8 mouse cellular contexts compared by ENCODE assay signal in the genomic region with DNA sequence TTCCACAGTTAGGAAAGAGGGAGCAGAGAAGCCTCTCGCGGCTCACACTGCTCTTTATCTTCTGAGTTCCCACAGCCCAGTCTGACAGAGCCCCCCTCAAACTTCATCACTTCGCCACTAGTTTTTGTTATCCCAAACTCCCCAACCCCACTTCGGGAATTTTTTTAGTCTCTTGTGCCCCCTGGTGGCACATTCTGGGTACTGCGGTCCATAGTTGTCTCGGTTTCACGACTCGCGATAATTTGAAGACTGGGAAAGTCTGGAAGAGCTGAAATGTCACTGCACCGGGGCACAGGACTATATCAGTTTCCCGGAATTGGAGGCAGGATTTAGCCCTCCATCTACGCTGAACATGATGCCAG. TPM values are rescaled to one million over a fixed set of nuclear protein-coding genes. Genes with fewer than 3 reads are reported as not detected.
DNase-seq lines count a peak whose midpoint lies in the region; ATAC-seq and TF ChIP-seq lines count a peak whose summit lies in the region.

No protein-coding gene starts in this region.

- peak; percentile 91 for TF ChIP-seq CTCF in hindbrain, postnatal 0 days (IDR thresholded peaks at IDR 0.05; ENCODE audit: low read depth)

- no peak overlapping the region for H3K27ac ChIP-seq in hindbrain, postnatal 0 days
- no peak overlapping the region for H3K27ac ChIP-seq in stomach, embryonic 15.5 days

- H3K27me3 ChIP-seq in hindbrain, postnatal 0 days (ENCODE audit: insufficient read depth, low read length): no peaks in the 10 kb centered on the region
- no peaks in the 10 kb centered on the region for H3K27me3 ChIP-seq in stomach, embryonic 15.5 days (replicated peaks)

- H3K9me3 ChIP-seq in hindbrain, postnatal 0 days (ENCODE audit: low read length): no peaks in the 10 kb centered on the region
- H3K9me3 ChIP-seq in stomach, embryonic 15.5 days: no peaks in the 10 kb centered on the region

- H3K4me1 ChIP-seq in hindbrain, postnatal 0 days (ENCODE audit: insufficient read depth, low read length): no peaks in the 10 kb centered on the region
- H3K4me1 ChIP-seq in stomach, embryonic 15.5 days: peaks cover 12% of the 10 kb centered on the region; the same call in 1 of the 2 replicates

- H3K4me3 ChIP-seq in hindbrain, postnatal 0 days (ENCODE audit: low read length): no peak overlapping the region
- no peak overlapping the region for H3K4me3 ChIP-seq in stomach, embryonic 15.5 days (replicated peaks)

- DNase-seq in left cerebral cortex, adult 18-20 months (ENCODE audit: low spot score in 2 of 2): peak; percentile 75 to 76
- DNase-seq in left cerebral cortex, adult 11 months (ENCODE audit: low spot score): no peak
- peak; percentile 58 for DNase-seq in cerebellum, adult 9-11 months
- DNase-seq in gastrocnemius, adult 18-20 months (ENCODE audit: low spot score): peak; percentile 80
- peak; percentile 87 for DNase-seq in hindbrain, postnatal 0 days (ENCODE audit: low spot score)
- DNase-seq in left cerebral cortex, postnatal 36 days (ENCODE audit: low spot score in 2 of 2): peak; percentile 64 to 82
- peak; percentile 90 for DNase-seq in mesoderm, embryonic 11.5 days (ENCODE audit: low read depth, low spot score)

- peak overlapping the region; percentile 11; the same call in 1 of the 2 replicates for H3K4me2 ChIP-seq in hindbrain, postnatal 0 days (ENCODE audit: low read depth, low read length)
- H3K4me2 ChIP-seq in stomach, embryonic 15.5 days: peak overlapping the region; percentile 37

- no peaks in the 10 kb centered on the region for H3K36me3 ChIP-seq in hindbrain, postnatal 0 days (ENCODE audit: insufficient read depth, low read length)
- H3K36me3 ChIP-seq in stomach, embryonic 15.5 days: no peaks in the 10 kb centered on the region

- no peak overlapping the region for H3K9ac ChIP-seq in hindbrain, postnatal 0 days (replicated peaks; ENCODE audit: low read length)
- no peak overlapping the region for H3K9ac ChIP-seq in stomach, embryonic 15.5 days

- WGBS in hindbrain, postnatal 0 days: under 1% methylated on average over 12 of the region's 12 CpGs
- WGBS in stomach, embryonic 15.5 days: 1% methylated on average over 12 of the region's 12 CpGs

- ATAC-seq in hindbrain, postnatal 0 days: peak; percentile 78
- ATAC-seq in stomach, embryonic 15.5 days (ENCODE audit: insufficient read depth, low FRiP score, low read depth): no peak

- intact Hi-C loops in left cerebral cortex, postnatal 36 days (cut with DNase I): loop anchor here (1.0 to 2.0 kb wide), 2 partner anchors 37 to 106 kb away; no protein-coding TSS in a partner anchor

RNA-seq across cellular contexts. Expression of a gene that starts 7.3 kb away (rescaled TPM):
- total RNA-seq in left cerebral cortex, adult 18-20 months (2021): 10 to 100 TPM; 45.8 to 49.7 TPM
- 10 to 100 TPM; 14.3 to 17.9 TPM for total RNA-seq in gastrocnemius, adult 18-20 months (2021)
- 35.1 and 43.2 TPM in 2 replicates for total RNA-seq in hindbrain, postnatal 0 days (2014; rRNA removed)
- polyA plus RNA-seq in hindbrain, postnatal 0 days (2015; fragmentation: Nextera tagmentation; extraction: Ambion mirVana): 5.8 and 6.2 TPM in 2 replicates
- 10 to 100 TPM; 41.5 to 58.4 TPM for total RNA-seq in left cerebral cortex, postnatal 36 days (2021)
- 21.9 and 22.5 TPM in 2 replicates for polyA plus RNA-seq in stomach, embryonic 15.5 days (2015; fragmentation: Nextera tagmentation; extraction: Ambion mirVana)

RNA-seq across cellular contexts. Expression of a gene that starts 13.5 kb away (rescaled TPM):
- total RNA-seq in left cerebral cortex, adult 18-20 months (2021): 100 to 1,000 TPM; 267 to 278 TPM
- total RNA-seq in gastrocnemius, adult 18-20 months (2021): under 1 TPM; 0.64 to 0.85 TPM
- total RNA-seq in hindbrain, postnatal 0 days (2014; rRNA removed): 166 and 183 TPM in 2 replicates
- 75.0 and 83.1 TPM in 2 replicates for polyA plus RNA-seq in hindbrain, postnatal 0 days (2015; fragmentation: Nextera tagmentation; extraction: Ambion mirVana)
- 100 to 1,000 TPM; 273 to 276 TPM for total RNA-seq in left cerebral cortex, postnatal 36 days (2021)
- 29.0 and 32.2 TPM in 2 replicates for polyA plus RNA-seq in stomach, embryonic 15.5 days (2015; fragmentation: Nextera tagmentation; extraction: Ambion mirVana)

RNA-seq across cellular contexts. Expression of a gene that starts 45.5 kb away (rescaled TPM):
- total RNA-seq in left cerebral cortex, adult 18-20 months (2021): 10 to 100 TPM; 86.9 to 90.6 TPM
- 10 to 100 TPM; 65.7 to 83.1 TPM for total RNA-seq in gastrocnemius, adult 18-20 months (2021)
- 52.9 and 68.7 TPM in 2 replicates for total RNA-seq in hindbrain, postnatal 0 days (2014; rRNA removed)
- 20.1 and 23.4 TPM in 2 replicates for polyA plus RNA-seq in hindbrain, postnatal 0 days (2015; fragmentation: Nextera tagmentation; extraction: Ambion mirVana)
- total RNA-seq in left cerebral cortex, postnatal 36 days (2021): 10 to 100 TPM; 80.2 to 82.7 TPM
- 22.9 and 26.8 TPM in 2 replicates for polyA plus RNA-seq in stomach, embryonic 15.5 days (2015; fragmentation: Nextera tagmentation; extraction: Ambion mirVana)

RNA-seq across cellular contexts. Expression of a gene that starts 46.4 kb away (rescaled TPM):
- total RNA-seq in left cerebral cortex, adult 18-20 months (2021): not detected
- total RNA-seq in gastrocnemius, adult 18-20 months (2021): under 1 TPM in 1 of 2 experiments, not detected in 1; 0.91 TPM
- total RNA-seq in hindbrain, postnatal 0 days (2014; rRNA removed): not detected in 2 replicates
- not detected in 2 replicates for polyA plus RNA-seq in hindbrain, postnatal 0 days (2015; fragmentation: Nextera tagmentation; extraction: Ambion mirVana)
- not detected for total RNA-seq in left cerebral cortex, postnatal 36 days (2021)
- polyA plus RNA-seq in stomach, embryonic 15.5 days (2015; fragmentation: Nextera tagmentation; extraction: Ambion mirVana): 0.43 TPM in 1 of 2 replicates, not detected in the other

RNA-seq across cellular contexts. Expression of a gene that starts 46.4 kb away (rescaled TPM):
- 10 to 100 TPM; 40.4 to 46.0 TPM for total RNA-seq in left cerebral cortex, adult 18-20 months (2021)
- total RNA-seq in gastrocnemius, adult 18-20 months (2021): 10 to 100 TPM; 21.1 to 24.3 TPM
- total RNA-seq in hindbrain, postnatal 0 days (2014; rRNA removed): 31.2 and 42.4 TPM in 2 replicates
- polyA plus RNA-seq in hindbrain, postnatal 0 days (2015; fragmentation: Nextera tagmentation; extraction: Ambion mirVana): 42.7 and 42.9 TPM in 2 replicates
- total RNA-seq in left cerebral cortex, postnatal 36 days (2021): 10 to 100 TPM; 37.0 to 45.6 TPM
- 46.7 and 48.6 TPM in 2 replicates for polyA plus RNA-seq in stomach, embryonic 15.5 days (2015; fragmentation: Nextera tagmentation; extraction: Ambion mirVana)

Comparison
In these comparisons a context has a peak if more than half of its experiments do, and no peak if none do; other contexts are left out.
1. RNA of a gene that starts 13.5 kb away (total RNA-seq): 267 to 278 TPM in left cerebral cortex, adult 18-20 months, 273 to 276 TPM in left cerebral cortex, postnatal 36 days and 166 to 183 TPM in hindbrain, postnatal 0 days; 0.64 to 0.85 TPM in gastrocnemius, adult 18-20 months; every median in the first group is over 10 times any median in the second.